Mouse (Mus musculus) bone marrow, adult 2 months (tissue): ENCODE measurements at regions not wholly inside any gene's neighbourhood (a gene's known extent, or its start where the extent isn't known, plus 50 kb on each side); places are given as distances from the start of the nearest gene placed in this dataset.

ENCODE experiments used
- H3K27ac ChIP-seq: fragments of 200-500 bp; 2 replicates; pipeline ENCODE4 v1.5.1; 2012; ENCODE audit warnings: low read depth, mild to moderate bottlenecking, control low read depth, inconsistent platforms, low read length; ENCODE audit not compliant: control insufficient read depth, poor library complexity, insufficient read depth
- H3K4me1 ChIP-seq: fragments of 200-500 bp; 2 replicates; pipeline ENCODE4 v1.6.1; 2011; ENCODE audit warnings: low read length; ENCODE audit not compliant: control insufficient read depth, insufficient read depth
- H3K4me3 ChIP-seq: fragments of 200-500 bp; replicated peaks from 2 replicates; pipeline ENCODE3; 2011; ENCODE audit warnings: mild to moderate bottlenecking, low read depth, low read length, control low read depth; ENCODE audit not compliant: control insufficient read depth
- CTCF ChIP-seq: fragments of 200-500 bp; IDR thresholded peaks from 2 replicates; pipeline ENCODE4 v1.5.1; 2011; ENCODE audit warnings: low read length, control low read depth; ENCODE audit not compliant: control insufficient read depth, insufficient read depth
- POLR2A ChIP-seq: fragments of 200-500 bp; IDR thresholded peaks from 2 replicates; pipeline ENCODE4 v1.6.1; 2011; ENCODE audit warnings: low read depth, mild to moderate bottlenecking, control low read depth, low read length, borderline replicate concordance; ENCODE audit not compliant: control insufficient read depth
- WGBS: fragments of 180-500 bp; shearing (Covaris S2); methylation state at CpG from one replicate; pipeline ENCODE4 v1.1.7; 2018; 5-methylcytosine and 5-hydroxymethylcytosine counted together

DNA sequence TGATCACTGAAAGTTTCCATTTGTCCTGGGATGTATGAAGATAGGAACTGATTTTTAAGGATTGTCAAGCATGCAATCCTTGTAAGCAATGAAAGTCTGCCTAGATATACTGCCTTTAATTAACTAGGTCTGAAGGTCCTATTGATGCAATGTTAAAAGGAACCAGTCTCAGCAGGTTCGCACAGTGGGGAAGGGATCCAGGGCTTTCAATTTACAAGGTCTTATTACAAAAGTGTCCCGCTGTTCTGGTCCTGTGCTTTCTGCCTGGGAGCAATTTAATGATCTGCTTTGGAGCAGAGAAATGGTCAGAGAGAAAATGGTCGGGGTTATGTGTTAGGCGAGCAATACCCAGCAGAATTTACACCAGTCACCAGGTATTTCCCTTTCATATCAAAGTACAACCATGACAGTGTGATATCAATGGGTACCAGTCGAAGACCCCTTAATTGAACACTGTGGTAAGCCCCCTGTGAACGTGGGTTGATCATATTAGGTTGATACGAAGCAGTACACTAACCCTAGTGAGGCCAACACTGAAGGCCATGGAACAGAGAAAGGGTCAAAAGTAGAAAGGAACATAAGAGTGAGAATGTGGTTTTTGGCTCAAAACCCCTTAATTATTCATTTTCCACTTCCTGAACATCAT, 778.5 kb downstream of the Kcnj2 start:
- TF ChIP-seq CTCF (no peak), POLR2A (no peak)
- Histone ChIP-seq H3K4me1 (no peaks in the 10 kb centered on the region), H3K4me3 (no peak overlapping the region), H3K27ac (no peak overlapping the region)
- 63% methylated on average over 7 of the region's 7 CpGs for WGBS

DNA sequence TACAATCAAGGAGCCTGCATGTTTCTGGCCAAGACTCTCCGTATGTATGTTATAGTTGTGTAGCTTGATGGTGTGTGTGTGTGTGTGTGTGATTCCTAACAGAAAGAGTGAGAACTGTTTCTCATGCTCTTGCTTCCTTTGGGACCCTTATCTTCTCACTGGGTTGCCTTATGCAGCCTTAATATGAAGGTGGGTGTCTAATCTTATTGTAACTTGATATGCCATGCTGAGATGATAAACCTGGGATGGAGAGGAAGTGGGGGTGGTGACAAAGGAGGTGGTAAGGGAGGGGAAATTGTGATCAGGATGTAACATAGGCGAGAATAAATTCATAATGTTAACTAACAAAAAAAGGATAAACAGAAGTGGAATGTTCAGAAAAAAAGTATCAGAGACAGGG, 791.3 kb downstream of the Kcnj2 start:
- 60% methylated on average over 2 of the region's 2 CpGs for WGBS
- Histone ChIP-seq H3K4me3 (no peak overlapping the region), H3K27ac (no peak overlapping the region), H3K4me1 (no peaks in the 10 kb centered on the region)
- TF ChIP-seq POLR2A (no peak), CTCF (no peak)

DNA sequence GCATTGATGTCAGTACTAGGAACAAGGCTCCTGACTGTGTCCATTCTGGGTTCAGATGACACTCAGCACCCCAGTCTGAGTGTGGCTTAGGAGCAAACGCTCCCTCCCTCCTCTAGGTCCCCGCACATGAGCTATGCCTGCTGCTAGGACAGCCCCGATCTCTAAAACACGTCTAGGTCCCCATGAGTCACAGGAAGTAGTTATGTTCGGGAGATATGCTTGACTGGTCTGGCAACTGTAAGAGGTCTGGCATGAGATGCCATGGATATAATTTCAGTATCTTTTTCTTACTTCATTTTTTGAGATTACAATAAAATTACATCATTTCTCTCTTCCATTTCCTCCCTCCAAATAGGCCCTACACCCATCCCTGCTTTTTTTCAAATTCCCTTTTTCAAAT, 792.1 kb downstream of the Kcnj2 start:
- H3K27ac ChIP-seq = no peak overlapping the region
- no peaks in the 10 kb centered on the region for H3K4me1 ChIP-seq
- TF ChIP-seq POLR2A (no peak), CTCF (no peak)
- H3K4me3 ChIP-seq = no peak overlapping the region
- 45% methylated on average over 5 of the region's 5 CpGs for WGBS

DNA sequence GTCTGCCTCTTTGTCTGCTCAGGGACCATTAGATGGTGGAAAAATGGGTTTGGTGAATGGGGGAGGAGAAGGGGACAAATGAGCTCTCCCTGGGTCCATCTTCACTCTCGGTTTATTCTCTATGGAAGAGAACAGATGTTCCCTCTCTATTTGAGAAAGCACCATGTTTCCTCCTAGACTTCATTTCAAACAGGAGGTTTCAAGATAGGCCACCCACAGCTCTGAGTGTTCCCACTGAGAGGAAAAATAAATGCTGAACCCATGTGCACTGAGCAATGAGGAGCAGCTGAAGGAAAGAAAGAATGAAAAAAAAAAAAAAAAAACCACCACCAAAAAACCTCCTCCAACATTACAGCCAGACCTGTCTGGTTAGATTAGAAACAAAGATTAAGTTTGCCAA, 799.2 kb downstream of the Kcnj2 start:
- no peaks in the 10 kb centered on the region for H3K4me1 ChIP-seq
- no peak overlapping the region for H3K4me3 ChIP-seq
- 54% methylated on average over 1 of the region's 1 CpGs for WGBS
- TF ChIP-seq POLR2A (no peak), CTCF (no peak)
- no peak overlapping the region for H3K27ac ChIP-seq

DNA sequence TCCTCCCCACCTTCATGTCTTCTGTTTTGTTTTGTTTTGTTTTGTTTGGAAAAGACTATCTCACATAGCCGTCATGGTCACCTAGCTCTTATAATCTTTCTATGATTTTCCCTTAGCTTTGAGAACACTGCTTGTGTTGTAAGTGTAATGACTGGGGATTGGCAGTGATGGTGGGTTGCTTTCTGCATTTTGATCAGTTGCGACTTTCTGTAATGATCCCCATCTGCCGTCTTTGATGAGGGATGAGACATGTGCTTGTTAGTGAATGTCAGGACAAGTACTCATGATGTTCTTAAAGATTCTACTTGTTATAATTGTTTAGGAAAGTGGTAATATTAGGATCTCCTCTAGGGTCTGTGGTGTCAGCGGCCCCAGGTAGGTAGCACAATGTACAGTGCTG, 809.4 kb downstream of the Kcnj2 start:
- Histone ChIP-seq H3K27ac (no peak overlapping the region), H3K4me3 (no peak overlapping the region), H3K4me1 (no peaks in the 10 kb centered on the region)
- WGBS = 88% methylated on average over 4 of the region's 4 CpGs
- TF ChIP-seq CTCF (no peak), POLR2A (no peak)

DNA sequence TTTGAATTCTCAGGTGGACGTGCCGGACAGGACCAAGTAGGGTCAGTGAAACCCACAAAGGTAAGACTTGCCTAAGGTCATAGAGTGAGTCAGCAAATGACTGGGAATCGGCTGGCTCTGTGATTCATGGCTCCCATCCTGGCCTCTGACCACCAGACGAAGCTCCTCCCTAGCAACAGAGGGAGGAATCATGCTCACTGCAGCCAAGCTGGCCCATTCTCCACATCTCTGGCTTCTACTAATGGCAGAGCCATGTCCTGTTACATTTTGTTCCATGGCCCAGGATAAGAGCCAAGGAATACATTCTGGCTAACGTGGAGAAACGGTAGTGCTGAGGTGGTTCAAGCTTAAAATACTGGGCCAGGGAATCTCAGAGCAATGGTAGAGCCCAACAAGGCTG, 814.2 kb downstream of the Kcnj2 start:
- no peak overlapping the region for H3K27ac ChIP-seq
- H3K4me3 ChIP-seq = no peak overlapping the region
- no peak for TF ChIP-seq CTCF
- no peak for TF ChIP-seq POLR2A
- WGBS = 76% methylated on average over 6 of the region's 6 CpGs
- H3K4me1 ChIP-seq = no peaks in the 10 kb centered on the region

DNA sequence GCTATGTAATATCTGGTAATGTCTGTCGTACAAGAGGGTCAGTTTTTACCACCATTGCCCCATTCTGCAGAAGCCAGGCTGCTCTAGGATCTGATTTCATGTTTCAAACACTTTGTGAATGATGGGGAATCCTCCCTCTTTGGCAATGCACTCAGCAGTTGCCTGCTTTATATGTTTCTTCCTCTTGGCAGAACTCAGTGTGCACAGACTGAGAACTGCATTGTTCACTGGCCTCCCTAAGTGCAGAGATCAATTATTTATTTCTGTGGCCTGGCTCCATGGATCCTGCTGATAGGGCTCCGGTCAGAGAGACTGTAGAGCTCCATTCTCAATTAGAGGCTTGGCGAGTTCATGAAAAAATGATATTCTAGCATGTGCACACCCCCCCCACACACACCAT, 824.1 kb downstream of the Kcnj2 start:
- TF ChIP-seq CTCF = no peak
- no peak for TF ChIP-seq POLR2A
- no peak overlapping the region for H3K4me3 ChIP-seq
- WGBS = 72% methylated on average over 3 of the region's 3 CpGs
- no peaks in the 10 kb centered on the region for H3K4me1 ChIP-seq
- no peak overlapping the region for H3K27ac ChIP-seq

DNA sequence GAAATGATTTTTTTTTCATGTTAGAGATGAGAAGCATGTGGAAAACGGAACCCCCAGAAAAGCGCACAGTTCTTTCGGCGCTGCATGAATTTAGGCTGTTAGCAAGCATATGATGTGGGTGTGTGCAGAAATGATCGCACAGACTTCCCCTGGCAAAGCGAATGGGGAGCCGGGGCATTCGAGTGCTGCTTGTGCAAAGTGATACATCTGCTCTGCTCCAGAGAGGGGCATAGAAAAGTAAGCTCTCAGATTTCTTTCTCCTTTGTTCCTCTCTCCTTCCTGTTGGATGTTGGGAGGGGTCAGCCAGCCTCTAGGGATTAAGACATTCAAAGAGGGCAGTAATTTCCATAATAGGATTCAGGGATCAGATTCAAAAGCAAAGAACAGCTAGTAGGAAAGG, 827.9 kb downstream of the Kcnj2 start:
- Histone ChIP-seq H3K27ac (no peak overlapping the region), H3K4me1 (no peaks in the 10 kb centered on the region), H3K4me3 (no peak overlapping the region)
- no peak for TF ChIP-seq POLR2A
- no peak for TF ChIP-seq CTCF
- WGBS = 74% methylated on average over 8 of the region's 8 CpGs
